Mouse (Mus musculus) kidney, embryonic 14.5 days (tissue): ENCODE measurements around the gene Mettl18. TPM values are rescaled to one million over a fixed set of nuclear protein-coding genes. Genes with fewer than 3 reads are reported as not detected.
"Not testable (repeated sequence)": the region's sequence is repeated elsewhere in the genome, so short reads cannot be mapped to it uniquely, and the experiment has no call there.

ENCODE experiments used
- ATAC-seq: fragments of 200-750 bp; cut with Nextera tagmentation; 2 replicates; pipeline ENCODE4 v1.8.0; 2017; ENCODE audit warnings: moderate number of reproducible peaks, mild to moderate bottlenecking, moderate TSS enrichment, moderate library complexity; ENCODE audit not compliant: low FRiP score, low TSS enrichment
- H3K27ac ChIP-seq: fragments of 300-500 bp; sonication (generic); 2 replicates; pipeline ENCODE4 v1.5.1; 2014; ENCODE audit warnings: low read depth, mild to moderate bottlenecking, low read length, moderate library complexity, mixed read lengths
- H3K27me3 ChIP-seq: fragments of 300-500 bp; sonication (generic); 2 replicates; pipeline ENCODE4 v1.6.1; 2014; ENCODE audit warnings: mild to moderate bottlenecking, low read length; ENCODE audit not compliant: control insufficient read depth, insufficient read depth
- H3K36me3 ChIP-seq: fragments of 300-500 bp; sonication (generic); 2 replicates; pipeline ENCODE4 v1.6.1; 2014; ENCODE audit warnings: low read length, mixed read lengths; ENCODE audit not compliant: control insufficient read depth, insufficient read depth
- H3K4me1 ChIP-seq: fragments of 300-500 bp; sonication (generic); 2 replicates; pipeline ENCODE4 v1.6.1; 2014; ENCODE audit warnings: low read length, mixed read lengths; ENCODE audit not compliant: control insufficient read depth, insufficient read depth
- H3K4me2 ChIP-seq: fragments of 300-500 bp; sonication (generic); replicated peaks from 2 replicates; pipeline ENCODE4 v1.6.1; 2014; ENCODE audit warnings: low read depth, mild to moderate bottlenecking, low read length
- H3K4me3 ChIP-seq: fragments of 300-500 bp; sonication (generic); 2 replicates; pipeline ENCODE4 v1.5.1; 2014; ENCODE audit warnings: mild to moderate bottlenecking, low read length
- H3K9ac ChIP-seq: fragments of 300-500 bp; sonication (generic); 2 replicates; pipeline ENCODE4 v1.6.1; 2014; ENCODE audit warnings: low read depth, mild to moderate bottlenecking, low read length, moderate library complexity
- H3K9me3 ChIP-seq: fragments of 300-500 bp; sonication (generic); 2 replicates; pipeline ENCODE4 v1.6.1; 2016; ENCODE audit warnings: low read length; ENCODE audit not compliant: control insufficient read depth
- WGBS: fragments of 180-500 bp; shearing (Covaris S2); extraction: QIAGEN DNeasy Blood & Tissue Kit; methylation state at CpG from one replicate; pipeline ENCODE4 v1.1.7; 2014; 5-methylcytosine and 5-hydroxymethylcytosine counted together
- polyA plus RNA-seq: library from polyadenylated mRNA; unstranded; fragments of >200 nt; fragmentation: Nextera tagmentation; extraction: Ambion mirVana; gene quantifications from 2 replicates; pipeline ENCODE4 v1.2.1, GENCODE M21; 2014

Mettl18 gene
- polyA plus RNA-seq, 1 experiment from 2014 or later, result 9.6 TPM

DNA sequence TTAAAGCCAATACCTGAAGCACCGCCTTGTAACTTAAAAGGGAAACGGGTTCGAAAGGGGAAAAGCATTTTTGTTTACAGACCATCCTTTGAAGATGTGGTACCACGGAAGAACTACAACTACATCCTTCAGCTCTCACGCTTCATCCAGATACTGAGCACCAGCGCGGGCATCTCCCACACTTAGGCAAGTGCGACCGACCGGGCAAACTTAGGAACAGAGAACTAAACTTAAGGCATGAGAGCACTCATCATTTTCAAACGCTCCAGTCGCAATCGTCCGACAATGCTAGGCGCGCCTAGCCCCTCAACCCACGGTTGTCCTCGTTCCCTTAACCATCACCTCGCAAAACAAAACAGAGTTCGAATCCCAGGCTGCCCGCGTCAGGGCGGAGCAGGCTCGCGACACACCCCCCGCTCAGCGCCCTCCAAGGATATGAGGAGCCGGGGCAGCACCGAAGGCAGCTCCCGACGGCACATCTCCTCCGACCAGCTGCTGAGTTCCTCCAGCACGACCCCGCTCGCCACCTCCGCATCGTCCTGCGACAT lies 442 bp upstream of the Mettl18 start:
- 2% methylated on average over 38 of the region's 38 CpGs for WGBS
- Histone ChIP-seq H3K4me3 (peak overlapping the region; percentile 81), H3K9me3 (no peaks in the 10 kb centered on the region), H3K27ac (no peak overlapping the region), H3K27me3 (no peaks in the 10 kb centered on the region), H3K4me1 (0 out of 2 replicates have a peak, but pooled peaks cover 7% of the 10 kb centered on the region), H3K9ac (peak overlapping the region; percentile 82), H3K36me3 (no peaks in the 10 kb centered on the region), H3K4me2 (peak overlapping the region; percentile 69)
- ATAC-seq, result peak; percentile 79

DNA sequence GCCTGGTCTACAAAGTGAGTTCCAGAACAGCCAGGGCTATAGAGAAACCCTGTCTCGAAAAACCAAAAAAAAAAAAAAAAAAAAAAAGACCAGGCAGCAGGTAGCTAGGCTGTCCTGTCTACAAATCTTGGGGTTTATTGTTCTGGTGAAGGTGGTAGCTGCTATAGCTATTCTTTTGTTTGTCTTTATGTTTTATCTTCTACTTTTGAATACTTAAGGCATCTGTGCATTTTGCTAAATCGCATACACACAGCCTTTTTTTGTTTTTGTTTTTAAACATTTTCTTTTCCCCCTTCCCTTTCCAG lies 872 bp downstream of the Mettl18 start:
- Histone ChIP-seq H3K27ac (no peak overlapping the region), H3K36me3 (no peaks in the 10 kb centered on the region), H3K9me3 (no peaks in the 10 kb centered on the region), H3K4me1 (0 out of 2 replicates have a peak, but pooled peaks cover 7% of the 10 kb centered on the region), H3K4me3 (peak overlapping the region; percentile 81), H3K27me3 (no peaks in the 10 kb centered on the region), H3K9ac (peak overlapping the region; percentile 82; the same call in 1 of the 2 replicates), H3K4me2 (peak overlapping the region; percentile 74)
- 91% methylated on average over 1 of the region's 2 CpGs for WGBS
- ATAC-seq, result no peak

- Histone ChIP-seq H3K27me3 (no peaks in the 10 kb centered on the region), H3K9me3 (no peaks in the 10 kb centered on the region), H3K36me3 (no peaks in the 10 kb centered on the region), H3K4me2 (no peak overlapping the region), H3K4me3 (no peak overlapping the region), H3K9ac (no peak overlapping the region), H3K4me1 (no peaks in the 10 kb centered on the region), H3K27ac (no peak overlapping the region)
- ATAC-seq, result no peak
- 75% methylated on average over 6 of the region's 6 CpGs for WGBS
These were observed 7.3 kb downstream of the Mettl18 start for GRCm38 (mm10) chr1:164001831-164002452.

DNA sequence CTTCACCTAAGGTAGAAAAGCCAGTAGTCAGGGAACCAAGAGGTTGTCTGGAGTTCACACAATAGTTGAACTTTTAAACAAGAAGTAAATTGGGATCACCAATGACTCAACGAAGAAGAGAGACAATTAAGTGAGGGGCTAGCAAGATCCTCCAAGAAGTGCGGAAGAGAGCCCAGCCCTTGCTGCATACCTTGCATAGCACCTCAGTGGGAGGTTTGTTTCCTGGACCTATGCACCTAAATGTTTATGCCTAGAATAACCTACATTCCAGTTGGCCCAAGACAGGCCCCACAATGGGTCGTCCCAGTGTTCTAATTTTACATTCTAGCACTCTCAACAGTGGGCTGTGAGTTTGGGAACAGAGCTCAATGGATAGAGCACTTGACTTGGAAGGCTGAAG lies 9.6 kb downstream of the Mettl18 start:
- no peak for ATAC-seq
- H3K4me3 ChIP-seq, result no peak overlapping the region
- no peaks in the 10 kb centered on the region for H3K4me1 ChIP-seq
- H3K27ac ChIP-seq, result no peak overlapping the region
- no peak overlapping the region for H3K9ac ChIP-seq
- no peaks in the 10 kb centered on the region for H3K36me3 ChIP-seq
- WGBS, result 84% methylated on average over 3 of the region's 3 CpGs
- no peaks in the 10 kb centered on the region for H3K9me3 ChIP-seq
- H3K4me2 ChIP-seq, result no peak overlapping the region
- no peaks in the 10 kb centered on the region for H3K27me3 ChIP-seq

DNA sequence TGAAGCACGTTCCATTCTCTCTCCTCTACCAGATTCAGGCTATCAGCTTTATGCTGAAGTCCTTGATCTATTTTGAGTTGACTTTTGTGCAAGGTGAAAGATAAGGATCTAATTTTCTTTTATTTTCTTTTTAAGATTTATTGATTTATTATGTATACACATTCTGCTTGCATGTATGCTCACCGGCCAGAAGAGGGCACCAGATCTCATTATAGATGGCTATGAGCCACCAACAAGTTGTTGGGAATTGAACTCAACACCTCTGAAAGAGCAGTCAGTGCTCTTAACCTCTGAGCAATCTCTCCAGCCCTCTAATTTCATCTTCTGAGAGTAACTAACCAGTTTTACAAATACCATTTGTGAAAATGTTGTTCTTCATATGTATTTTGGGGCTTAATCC lies 14.5 kb downstream of the Mettl18 start:
- Histone ChIP-seq H3K9me3 (no peaks in the 10 kb centered on the region), H3K4me2 (no peak overlapping the region), H3K27me3 (no peaks in the 10 kb centered on the region), H3K9ac (no peak overlapping the region), H3K4me1 (no peaks in the 10 kb centered on the region), H3K4me3 (no peak overlapping the region), H3K27ac (no peak overlapping the region), H3K36me3 (no peaks in the 10 kb centered on the region)
- no peak for ATAC-seq
- 36% methylated on average over 2 of the region's 2 CpGs for WGBS

GRCm38 (mm10) chr1:164014616-164015015 lies 19.9 kb downstream of the Mettl18 start:
- H3K9ac ChIP-seq, result no peak overlapping the region
- no peaks in the 10 kb centered on the region for H3K4me1 ChIP-seq
- H3K4me3 ChIP-seq, result no peak overlapping the region
- no peak overlapping the region for H3K27ac ChIP-seq
- H3K9me3 ChIP-seq, result no peaks in the 10 kb centered on the region
- no peaks in the 10 kb centered on the region for H3K27me3 ChIP-seq
- 69% methylated on average over 1 of the region's 1 CpGs for WGBS
- no peak overlapping the region for H3K4me2 ChIP-seq
- ATAC-seq, result no peak
- H3K36me3 ChIP-seq, result no peaks in the 10 kb centered on the region

DNA sequence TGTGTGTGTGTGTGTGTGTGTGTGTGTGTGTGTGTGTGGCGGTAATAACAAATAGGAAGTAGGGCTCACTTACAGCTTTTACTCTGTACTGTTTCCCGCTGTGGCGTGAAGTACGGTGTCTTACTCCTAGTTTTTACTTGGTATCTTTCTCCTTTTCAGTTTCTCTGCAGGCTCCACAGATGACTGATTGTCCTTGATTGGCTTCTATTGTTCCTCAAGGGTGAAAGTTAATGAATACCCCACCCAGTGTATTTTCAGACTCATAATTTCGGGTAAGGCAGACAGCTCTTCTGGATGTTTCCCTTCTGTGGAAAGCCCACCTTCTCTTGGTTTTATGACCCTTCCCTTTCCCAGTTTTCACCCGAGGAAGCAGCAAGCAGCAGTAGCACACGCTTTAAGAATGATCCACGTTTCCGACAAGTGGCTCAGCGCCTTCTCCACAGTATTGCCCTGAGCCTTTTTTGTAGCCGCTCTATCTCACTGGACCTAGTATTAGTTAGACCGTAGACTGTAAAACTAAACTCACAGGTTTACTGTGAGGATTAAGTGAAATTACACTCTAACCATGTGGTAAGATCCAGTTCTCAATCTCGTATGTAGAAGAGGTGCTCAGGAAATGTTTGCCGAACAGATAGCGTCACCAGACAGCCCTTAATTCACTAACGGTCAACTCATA lies 23.7 kb downstream of the Mettl18 start:
- Histone ChIP-seq H3K4me3 (no peak overlapping the region), H3K9ac (no peak overlapping the region), H3K4me2 (no peak overlapping the region), H3K9me3 (no peaks in the 10 kb centered on the region), H3K27me3 (no peaks in the 10 kb centered on the region), H3K36me3 (no peaks in the 10 kb centered on the region), H3K4me1 (no peaks in the 10 kb centered on the region), H3K27ac (no peak overlapping the region)
- 76% methylated on average over 16 of the region's 16 CpGs for WGBS
- peak; percentile 43; the same call in 1 of the 2 replicates for ATAC-seq

DNA sequence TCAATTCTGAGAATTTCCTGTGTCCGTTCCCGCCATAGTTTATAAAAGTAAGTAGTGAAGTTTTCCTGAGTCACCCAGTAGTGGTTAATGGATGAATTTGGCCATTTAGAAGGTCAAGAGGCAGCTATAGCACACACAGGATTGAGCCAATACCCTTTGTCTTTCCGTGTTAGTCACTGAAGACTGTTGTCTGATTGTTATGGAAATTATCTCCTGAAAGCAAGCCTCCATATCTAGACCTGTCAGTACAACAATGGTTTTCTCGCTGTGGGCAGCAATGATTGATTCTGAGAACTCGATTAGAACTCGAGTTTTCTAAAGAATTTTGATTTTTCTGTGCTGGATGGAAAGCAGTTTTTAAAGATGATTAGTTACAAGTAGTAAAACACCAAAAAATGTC lies 25.1 kb downstream of the Mettl18 start:
- 85% methylated on average over 6 of the region's 6 CpGs for WGBS

DNA sequence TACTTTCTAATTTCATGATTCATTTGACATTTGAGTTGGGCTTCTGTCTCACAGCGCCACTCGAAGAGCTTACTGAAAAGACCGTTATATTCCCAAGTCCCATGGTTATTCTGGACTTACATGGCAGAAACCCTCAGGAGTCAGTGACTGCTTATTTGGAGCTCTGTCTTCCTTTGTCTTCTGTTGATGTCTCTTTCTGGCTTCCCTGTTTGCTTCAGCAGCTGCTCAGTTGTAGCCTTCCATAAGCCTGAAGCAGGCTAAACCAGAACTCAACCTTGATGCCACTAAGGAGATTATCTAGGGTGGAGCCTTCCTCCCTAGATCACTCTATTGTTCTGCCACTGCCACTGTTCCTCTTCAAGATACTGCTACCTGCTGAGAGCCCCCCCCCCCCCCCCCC lies 26.1 kb downstream of the Mettl18 start:
- WGBS, result 93% methylated on average over 3 of the region's 3 CpGs
- H3K27me3 ChIP-seq, H3K4me2 ChIP-seq, H3K36me3 ChIP-seq, H3K9me3 ChIP-seq, H3K4me1 ChIP-seq, H3K4me3 ChIP-seq, H3K9ac ChIP-seq, ATAC-seq, H3K27ac ChIP-seq: not testable (repeated sequence)

More for the DNA sequence above, 25.1 kb downstream of the Mettl18 start:
- Histone ChIP-seq H3K9ac (no peak overlapping the region), H3K27me3 (no peaks in the 10 kb centered on the region), H3K36me3 (no peaks in the 10 kb centered on the region), H3K4me1 (no peaks in the 10 kb centered on the region), H3K4me2 (no peak overlapping the region), H3K4me3 (no peak overlapping the region), H3K9me3 (no peaks in the 10 kb centered on the region), H3K27ac (no peak overlapping the region)
- ATAC-seq, result no peak
